Mouse (Mus musculus) ovary, adult 18-20 months (tissue): Measurements from ENCODE around the gene Cyp21a1.
"Not testable (repeated sequence)": the region's sequence is repeated elsewhere in the genome, so short reads cannot be mapped to it uniquely, and the experiment has no call there.

Source experiments
- DNase-seq: peaks from one replicate; pipeline ENCODE4 v3.0.0; 2022; ENCODE audit warnings: low spot score, mixed read lengths

The Cyp21a1 gene

GRCm38 (mm10) chr17:34804871-34805562, 656 bp upstream of the Cyp21a1 start:
- DNase-seq, result no peak

DNA sequence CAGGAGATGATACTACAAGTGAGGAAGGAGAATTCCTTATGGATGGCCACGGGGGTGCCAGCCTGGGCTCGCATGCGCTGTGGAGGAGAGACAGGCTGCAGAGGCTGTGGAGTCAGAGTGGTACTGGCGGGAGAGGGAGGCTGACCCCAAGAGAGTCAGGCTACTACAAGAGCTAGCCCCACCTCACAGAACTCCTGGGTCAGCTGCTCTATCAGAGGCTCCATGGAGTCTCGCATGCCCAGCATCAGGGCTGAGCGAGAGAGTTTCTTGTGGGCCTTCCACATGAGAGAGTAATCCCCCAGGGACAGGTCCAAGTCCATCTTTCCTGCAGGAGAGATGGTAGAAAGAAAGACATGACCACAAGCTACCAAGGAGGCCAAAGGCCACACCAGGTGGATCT, 994 bp downstream of the Cyp21a1 start:
- DNase-seq, result not testable (repeated sequence)

GRCm38 (mm10) chr17:34802756-34803155, 1.6 kb downstream of the Cyp21a1 start:
- DNase-seq, result not testable (repeated sequence)

GRCm38 (mm10) chr17:34800781-34801305, 3.5 kb downstream of the Cyp21a1 start:
- DNase-seq, result not testable (repeated sequence)

DNA sequence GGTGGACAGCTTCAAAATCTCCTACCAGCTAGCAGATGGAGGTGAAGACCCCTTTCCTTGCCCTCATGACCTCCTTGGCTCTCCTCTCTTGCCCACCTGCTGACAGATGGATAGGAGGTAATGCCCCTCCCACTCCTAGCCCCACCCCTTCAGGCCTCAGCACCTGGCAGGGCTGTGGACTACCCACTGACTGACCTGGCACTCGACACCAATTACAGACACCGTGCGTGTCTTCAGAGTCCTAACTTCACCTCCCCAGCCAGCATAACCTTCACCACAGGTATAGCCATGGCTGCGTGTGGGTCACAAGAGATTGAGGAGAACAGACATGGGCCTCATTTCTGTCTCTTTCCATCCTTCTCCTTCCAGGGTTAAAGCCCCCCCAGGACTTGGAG, 4.8 kb downstream of the Cyp21a1 start:
- DNase-seq, result no peak

GRCm38 (mm10) chr17:34798866-34799530, 5.4 kb downstream of the Cyp21a1 start:
- no peak for DNase-seq

GRCm38 (mm10) chr17:34798071-34798470, 6.3 kb downstream of the Cyp21a1 start:
- not testable (repeated sequence) for DNase-seq

DNA sequence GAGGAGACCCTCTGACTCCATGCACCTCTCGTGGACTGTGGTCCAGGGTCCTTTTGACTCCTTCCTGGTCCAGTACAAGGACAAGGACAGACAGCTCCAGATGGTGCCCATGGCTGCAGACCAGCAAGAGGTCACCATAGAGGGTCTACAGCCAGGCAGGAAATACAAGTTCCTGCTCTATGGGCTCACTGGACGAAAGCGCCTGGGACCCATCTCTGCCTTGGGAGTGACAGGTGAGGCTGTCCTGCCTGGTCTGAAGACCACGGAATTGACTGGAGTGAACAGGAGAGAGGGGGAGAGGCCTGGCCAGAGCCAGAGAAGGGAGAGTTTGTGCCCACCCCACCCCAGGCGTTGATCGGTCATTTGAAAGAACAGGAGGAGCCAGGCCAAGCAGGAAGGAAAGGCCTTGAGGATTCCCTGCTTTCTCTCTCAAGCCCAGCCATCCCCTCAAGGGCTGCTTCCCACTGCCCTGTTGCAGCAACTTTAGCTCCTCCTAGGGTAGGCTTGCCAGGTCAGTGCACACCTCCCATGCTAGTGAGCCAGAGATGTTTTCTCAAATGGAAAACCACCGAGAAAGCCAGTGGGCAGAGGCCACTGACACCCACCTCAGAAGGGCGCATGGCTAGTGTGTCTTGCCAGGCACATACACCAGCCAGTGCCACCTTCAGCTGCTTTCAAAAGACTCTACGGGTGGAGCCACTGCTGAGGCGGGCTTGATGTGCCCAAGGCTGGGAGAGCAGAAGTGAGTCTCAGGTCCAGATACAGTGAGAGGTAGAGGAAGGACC, 7.0 kb downstream of the Cyp21a1 start:
- DNase-seq, result not testable (repeated sequence)

DNA sequence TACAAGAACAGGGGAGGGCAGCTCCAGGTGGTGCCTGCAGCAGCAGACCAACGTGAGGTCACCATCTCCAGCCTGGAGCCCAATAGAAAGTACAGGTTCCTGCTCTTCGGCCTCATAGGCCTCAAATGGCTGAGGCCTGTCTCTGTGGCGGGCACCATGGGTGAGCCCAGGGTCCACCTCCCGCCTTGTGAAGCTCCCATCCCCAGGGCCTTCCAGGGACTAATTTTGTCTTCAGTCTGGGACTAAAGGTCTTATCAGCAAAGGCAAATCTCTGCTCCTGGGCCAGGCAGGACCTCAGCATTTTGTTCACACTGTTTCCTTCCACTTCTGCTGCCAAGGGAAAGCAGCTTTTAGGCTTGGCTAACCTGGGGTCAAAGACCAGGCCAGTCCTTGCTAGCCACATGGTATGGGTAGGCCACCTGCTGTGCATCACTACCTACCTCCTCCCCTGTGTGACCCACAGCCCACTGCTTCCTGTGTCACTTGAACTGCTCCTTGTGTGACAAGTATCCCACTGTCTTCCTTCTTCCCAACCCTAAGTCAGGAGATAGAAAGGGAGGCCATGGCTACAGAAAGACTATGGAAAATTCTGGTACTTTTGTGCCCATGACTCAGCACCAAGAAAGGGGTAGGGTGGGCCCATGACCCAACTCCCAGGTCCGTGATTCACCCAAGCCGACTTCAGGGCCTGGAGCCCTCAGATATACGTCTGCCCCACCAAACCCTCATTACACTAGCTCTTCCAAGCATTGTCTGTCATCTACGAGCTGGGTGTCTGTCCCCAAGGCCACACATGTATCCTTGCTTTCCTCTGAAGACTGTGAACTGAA, 7.8 kb downstream of the Cyp21a1 start:
- DNase-seq, result no peak

DNA sequence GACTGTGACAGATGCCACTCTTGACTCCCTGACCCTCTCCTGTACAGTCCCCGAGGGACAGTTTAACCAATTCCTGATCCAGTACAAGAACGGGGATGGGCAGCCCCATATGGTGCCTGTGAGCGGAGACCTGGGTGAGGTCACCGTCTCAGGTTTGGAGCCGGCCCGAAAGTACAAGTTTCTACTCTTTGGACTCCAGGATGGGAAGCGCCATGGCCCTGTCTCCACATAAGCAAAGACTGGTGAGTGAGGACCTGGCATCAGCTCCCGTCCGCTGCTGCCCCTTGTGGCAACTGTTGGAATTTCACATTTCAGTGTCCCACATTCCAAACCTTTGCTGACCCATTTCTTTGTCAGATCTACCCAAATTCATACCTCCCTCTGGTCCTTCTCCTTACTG, 8.7 kb downstream of the Cyp21a1 start:
- no peak for DNase-seq

DNA sequence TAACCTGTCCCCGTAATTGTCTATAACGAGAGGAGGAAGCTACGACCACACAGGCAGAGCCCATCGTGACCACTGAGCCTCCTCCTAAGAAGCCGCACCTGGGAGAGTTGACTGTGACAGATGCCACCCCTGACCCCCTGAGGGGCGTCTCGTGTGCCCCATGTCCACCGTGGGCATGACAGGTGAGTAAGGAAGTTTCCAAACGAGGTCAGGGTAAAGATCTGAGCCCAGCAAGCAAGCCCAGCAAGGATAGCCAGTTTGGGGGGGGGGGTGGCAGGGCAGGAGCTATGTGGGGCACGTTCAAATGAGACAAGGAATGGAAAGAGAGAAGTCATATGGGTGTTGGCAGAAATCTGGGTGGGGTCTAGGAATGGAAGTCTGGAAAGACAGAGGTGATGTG, 9.3 kb downstream of the Cyp21a1 start:
- DNase-seq, result no peak

DNA sequence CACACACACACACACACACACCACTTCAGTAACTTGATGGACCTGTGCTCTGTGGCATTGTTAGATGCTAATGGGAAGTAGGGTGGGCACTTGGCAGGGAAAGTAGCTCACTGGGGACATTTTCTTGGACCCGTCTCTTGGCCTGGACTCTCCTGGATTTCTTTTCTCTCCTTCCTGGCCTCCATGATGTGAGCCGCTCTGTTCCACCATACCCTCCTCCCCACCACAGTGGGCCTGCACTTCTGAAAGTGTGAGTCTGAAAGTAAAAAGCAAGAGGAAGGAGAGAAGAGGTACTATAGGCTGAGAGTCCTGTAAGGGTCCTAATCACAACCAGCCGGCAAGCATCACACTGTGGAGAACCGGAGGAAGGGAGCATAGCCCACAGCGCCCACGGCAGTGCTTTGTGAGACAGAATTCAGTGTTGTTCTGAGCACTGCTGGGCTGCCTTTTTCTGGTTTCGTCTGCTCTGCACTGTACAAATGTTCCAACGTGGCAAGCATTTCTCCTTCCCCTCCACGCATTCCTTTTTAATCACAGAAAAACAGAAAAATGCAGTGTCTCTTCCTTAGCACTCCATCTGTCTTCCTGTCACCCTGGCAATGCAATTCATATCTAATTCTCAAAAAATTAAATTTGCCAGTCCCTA, 26.6 kb downstream of the Cyp21a1 start:
- no peak for DNase-seq

DNA sequence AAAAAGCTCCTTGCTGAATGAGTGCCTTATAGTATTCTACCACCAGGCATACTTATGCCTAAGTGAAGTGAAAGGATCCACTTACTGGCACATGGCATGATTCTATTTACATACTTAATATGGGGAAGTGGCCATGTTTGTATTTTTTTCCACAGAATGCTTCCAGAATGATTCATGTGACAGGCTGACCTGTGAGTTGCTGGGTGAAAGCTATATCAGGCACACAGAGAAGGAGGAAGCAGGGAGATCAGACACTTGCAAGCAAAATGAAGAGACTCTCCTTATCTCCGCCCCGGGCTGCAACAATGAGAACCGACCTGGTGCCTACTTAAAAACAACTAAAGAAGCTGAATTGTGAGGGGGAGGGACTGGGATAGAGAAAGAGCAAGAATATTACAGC, 42.9 kb downstream of the Cyp21a1 start:
- no peak for DNase-seq
